Mouse (Mus musculus): ENCODE results near the gene C130050O18Rik. TPM values are rescaled to one million over a fixed set of nuclear protein-coding genes. Genes with fewer than 3 reads are reported as not detected.

The C130050O18Rik gene
- total and polyA plus RNA-seq, 3 experiments, result 0.68 to 1.1 (median 0.98) TPM

DNA sequence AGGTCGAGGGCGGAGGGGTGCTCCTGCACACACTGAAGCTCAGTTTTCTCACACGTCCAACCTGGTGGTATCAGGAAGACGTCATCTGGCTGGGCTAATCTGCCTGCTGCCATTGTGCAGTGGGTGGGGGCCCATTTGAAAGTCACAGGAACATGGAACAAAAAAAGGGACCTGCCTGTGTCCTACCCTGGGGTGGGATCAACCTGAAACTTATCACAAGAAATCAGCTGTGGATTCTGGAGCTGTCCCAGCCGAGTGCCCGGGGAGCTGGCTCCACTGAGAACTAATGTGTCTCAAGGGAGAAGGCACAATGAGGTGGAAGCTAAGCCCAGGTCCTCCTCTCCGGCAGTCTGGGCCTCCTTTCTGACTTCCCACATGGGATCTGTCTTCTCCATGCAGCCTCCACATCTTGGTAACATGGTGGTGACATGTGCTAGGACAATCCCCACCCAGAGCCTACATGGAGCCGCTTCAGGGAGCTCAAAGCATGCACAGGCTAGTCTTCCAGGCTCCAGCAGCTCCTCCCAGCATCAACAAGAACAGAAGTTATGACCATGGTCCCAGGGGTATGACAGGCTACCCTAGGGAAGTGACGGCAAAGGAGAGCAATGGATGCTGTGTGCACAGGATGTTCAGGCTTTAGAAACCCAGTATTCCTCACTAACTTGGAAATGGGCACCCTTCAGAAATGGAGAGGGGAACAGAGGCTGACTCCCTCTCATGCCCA lies 28.9 kb downstream of the C130050O18Rik start:
- H3K36me3 ChIP-seq (ENCODE audit: control insufficient read depth, insufficient read depth, low read length), result no peaks in the 10 kb centered on the region
- peak overlapping the region; percentile 10; the same call in 1 of the 2 replicates for H3K27ac ChIP-seq
- peaks cover 16% of the 10 kb centered on the region for H3K4me1 ChIP-seq (ENCODE audit: control insufficient read depth, insufficient read depth, low read length)
- WGBS, result 55% methylated on average over 9 of the region's 9 CpGs
- TF ChIP-seq CTCF (IDR thresholded peaks at IDR 0.05), result no peak
- no peak for TF ChIP-seq POLR2A (IDR thresholded peaks at IDR 0.05; ENCODE audit: insufficient read depth, low read depth, low read length)
- no peak for TF ChIP-seq EP300 (IDR thresholded peaks at IDR 0.05; ENCODE audit: insufficient read depth, low read depth, low read length)
- no peak for DNase-seq
- no peak overlapping the region for H3K9ac ChIP-seq (ENCODE audit: low read depth, low read length)
- no peaks in the 10 kb centered on the region for H3K27me3 ChIP-seq (ENCODE audit: control insufficient read depth, insufficient read depth, low read length)
- intact Hi-C loops (cut with DNase I), result no loop called here
- H3K4me3 ChIP-seq, result no peak overlapping the region
- H3K79me2 ChIP-seq (replicated peaks; ENCODE audit: control insufficient read depth, insufficient read depth, low read length), result no peaks in the 10 kb centered on the region

DNA sequence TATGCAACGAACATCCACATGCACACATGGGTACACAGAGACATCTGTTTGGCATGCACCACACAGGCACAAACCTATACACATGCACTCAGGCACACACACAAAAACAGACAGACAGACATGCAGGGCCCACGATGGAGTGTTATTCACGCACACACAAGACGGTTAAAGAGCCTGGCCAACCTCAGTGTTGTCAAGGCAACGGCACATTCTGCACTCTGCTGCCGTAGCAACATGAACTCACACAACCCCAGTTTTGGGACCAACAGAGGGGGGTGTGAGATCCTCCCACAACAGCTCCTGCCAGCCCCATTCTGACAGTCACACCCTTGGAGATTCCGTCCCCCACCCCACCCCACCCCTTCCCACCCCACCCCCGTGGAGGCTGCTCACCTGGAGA lies 29.9 kb downstream of the C130050O18Rik start:
- H3K4me1 ChIP-seq (ENCODE audit: control insufficient read depth, insufficient read depth, low read length), result peaks cover 13% of the 10 kb centered on the region
- no peaks in the 10 kb centered on the region for H3K36me3 ChIP-seq (ENCODE audit: control insufficient read depth, insufficient read depth, low read length)
- no peak overlapping the region for H3K4me3 ChIP-seq
- H3K9ac ChIP-seq (ENCODE audit: low read depth, low read length), result no peak overlapping the region
- no peak overlapping the region; the same call in 1 of the 2 replicates for H3K27ac ChIP-seq
- H3K27me3 ChIP-seq (ENCODE audit: control insufficient read depth, insufficient read depth, low read length), result no peaks in the 10 kb centered on the region
- TF ChIP-seq POLR2A (IDR thresholded peaks at IDR 0.05; ENCODE audit: insufficient read depth, low read depth, low read length) (no peak), EP300 (IDR thresholded peaks at IDR 0.05; ENCODE audit: insufficient read depth, low read depth, low read length) (no peak), CTCF (IDR thresholded peaks at IDR 0.05) (no peak)
- intact Hi-C loops (cut with DNase I), result no loop called here
- no peak for DNase-seq
- 73% methylated on average over 8 of the region's 8 CpGs for WGBS
- H3K79me2 ChIP-seq (replicated peaks; ENCODE audit: control insufficient read depth, insufficient read depth, low read length), result no peaks in the 10 kb centered on the region

DNA sequence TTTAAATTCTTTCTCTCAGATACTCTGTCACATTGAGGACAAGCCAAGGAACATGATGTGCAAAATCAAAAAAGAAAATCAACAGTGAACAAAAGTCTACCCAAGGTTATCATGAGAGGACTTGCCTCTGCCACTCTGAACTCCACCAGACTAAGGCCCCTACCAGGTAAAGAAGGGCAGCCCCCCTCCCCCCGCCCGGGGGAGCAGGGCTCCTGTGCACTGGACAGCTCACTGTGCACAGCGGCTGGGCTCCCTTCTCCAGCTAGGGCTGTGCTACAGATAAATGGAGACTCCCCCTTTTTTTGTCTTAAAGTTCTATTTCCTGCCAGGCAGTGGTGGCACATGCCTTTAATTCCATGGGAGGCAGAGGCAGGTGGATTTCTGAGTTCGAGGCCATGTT lies 32.7 kb downstream of the C130050O18Rik start:
- 92% methylated on average over 4 of the region's 4 CpGs for WGBS
- H3K4me1 ChIP-seq (ENCODE audit: control insufficient read depth, insufficient read depth, low read length), result peaks cover 11% of the 10 kb centered on the region
- no peak for DNase-seq
- H3K9ac ChIP-seq (ENCODE audit: low read depth, low read length), result no peak overlapping the region
- no peak overlapping the region for H3K27ac ChIP-seq
- H3K36me3 ChIP-seq (ENCODE audit: control insufficient read depth, insufficient read depth, low read length), result no peaks in the 10 kb centered on the region
- TF ChIP-seq CTCF (IDR thresholded peaks at IDR 0.05), result no peak
- TF ChIP-seq EP300 (IDR thresholded peaks at IDR 0.05; ENCODE audit: insufficient read depth, low read depth, low read length), result no peak
- no peak for TF ChIP-seq POLR2A (IDR thresholded peaks at IDR 0.05; ENCODE audit: insufficient read depth, low read depth, low read length)
- no peaks in the 10 kb centered on the region for H3K79me2 ChIP-seq (replicated peaks; ENCODE audit: control insufficient read depth, insufficient read depth, low read length)
- intact Hi-C loops (cut with DNase I), result no loop called here
- no peak overlapping the region for H3K4me3 ChIP-seq
- H3K27me3 ChIP-seq (ENCODE audit: control insufficient read depth, insufficient read depth, low read length), result no peaks in the 10 kb centered on the region

DNA sequence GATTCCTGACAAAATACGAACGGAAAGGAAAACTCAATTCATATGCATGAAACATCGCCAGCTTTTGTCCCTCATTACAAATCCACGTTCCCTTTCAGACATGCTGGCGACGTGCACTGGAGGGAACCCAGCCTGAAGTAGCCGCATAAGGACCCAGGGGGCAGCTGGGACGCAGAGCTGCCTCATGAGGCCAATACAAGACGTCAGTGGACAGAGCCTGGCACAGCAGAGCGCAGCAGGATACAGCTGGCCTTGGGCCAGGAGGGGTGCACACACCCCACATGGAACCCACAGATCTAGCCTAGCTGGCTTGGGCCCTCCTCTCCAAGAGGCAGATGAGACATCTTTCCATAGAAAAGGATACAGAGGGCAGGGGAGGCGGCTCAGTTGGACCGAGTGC lies 33.4 kb downstream of the C130050O18Rik start:
- no peak for DNase-seq
- H3K27me3 ChIP-seq (ENCODE audit: control insufficient read depth, insufficient read depth, low read length), result no peaks in the 10 kb centered on the region
- H3K9ac ChIP-seq (ENCODE audit: low read depth, low read length), result no peak overlapping the region
- no peak overlapping the region for H3K4me3 ChIP-seq
- WGBS, result 83% methylated on average over 12 of the region's 12 CpGs
- TF ChIP-seq CTCF (IDR thresholded peaks at IDR 0.05) (no peak), POLR2A (IDR thresholded peaks at IDR 0.05; ENCODE audit: insufficient read depth, low read depth, low read length) (no peak), EP300 (IDR thresholded peaks at IDR 0.05; ENCODE audit: insufficient read depth, low read depth, low read length) (no peak)
- intact Hi-C loops (cut with DNase I), result no loop called here
- H3K27ac ChIP-seq, result no peak overlapping the region
- H3K36me3 ChIP-seq (ENCODE audit: control insufficient read depth, insufficient read depth, low read length), result no peaks in the 10 kb centered on the region
- H3K79me2 ChIP-seq (replicated peaks; ENCODE audit: control insufficient read depth, insufficient read depth, low read length), result no peaks in the 10 kb centered on the region
- H3K4me1 ChIP-seq (ENCODE audit: control insufficient read depth, insufficient read depth, low read length), result peaks cover 10% of the 10 kb centered on the region

DNA sequence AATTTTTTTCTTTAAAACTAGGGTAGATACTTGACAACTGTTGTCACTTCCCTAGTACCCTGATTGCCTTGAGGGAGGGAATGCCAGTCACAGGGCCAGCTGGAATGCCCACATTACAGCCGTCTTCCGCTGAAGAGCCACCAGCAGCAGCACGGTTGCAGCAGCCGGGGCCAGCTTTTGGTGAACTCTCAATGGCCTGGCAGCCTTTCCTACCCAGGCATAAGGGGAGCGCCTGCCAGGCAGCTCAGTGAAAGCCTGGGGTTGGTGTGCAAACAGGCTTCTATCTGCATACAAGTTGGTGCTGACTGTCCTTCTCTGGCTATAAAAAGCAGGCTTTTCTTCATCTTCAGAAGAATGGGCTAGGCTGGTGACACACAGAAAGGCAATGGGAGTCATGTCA lies 35.4 kb downstream of the C130050O18Rik start:
- 60% methylated on average over 5 of the region's 5 CpGs for WGBS
- no peaks in the 10 kb centered on the region for H3K36me3 ChIP-seq (ENCODE audit: control insufficient read depth, insufficient read depth, low read length)
- no peaks in the 10 kb centered on the region for H3K79me2 ChIP-seq (replicated peaks; ENCODE audit: control insufficient read depth, insufficient read depth, low read length)
- intact Hi-C loops (cut with DNase I), result no loop called here
- 0 out of 2 replicates have a peak, but pooled peaks cover 3% of the 10 kb centered on the region for H3K4me1 ChIP-seq (ENCODE audit: control insufficient read depth, insufficient read depth, low read length)
- TF ChIP-seq EP300 (IDR thresholded peaks at IDR 0.05; ENCODE audit: insufficient read depth, low read depth, low read length) (no peak), POLR2A (IDR thresholded peaks at IDR 0.05; ENCODE audit: insufficient read depth, low read depth, low read length) (no peak), CTCF (IDR thresholded peaks at IDR 0.05) (no peak)
- H3K27ac ChIP-seq, result peak overlapping the region; percentile 31
- H3K27me3 ChIP-seq (ENCODE audit: control insufficient read depth, insufficient read depth, low read length), result no peaks in the 10 kb centered on the region
- H3K4me3 ChIP-seq, result no peak overlapping the region
- peak in 1 of 2 experiments; percentile 60 for DNase-seq
- no peak overlapping the region for H3K9ac ChIP-seq (ENCODE audit: low read depth, low read length)

DNA sequence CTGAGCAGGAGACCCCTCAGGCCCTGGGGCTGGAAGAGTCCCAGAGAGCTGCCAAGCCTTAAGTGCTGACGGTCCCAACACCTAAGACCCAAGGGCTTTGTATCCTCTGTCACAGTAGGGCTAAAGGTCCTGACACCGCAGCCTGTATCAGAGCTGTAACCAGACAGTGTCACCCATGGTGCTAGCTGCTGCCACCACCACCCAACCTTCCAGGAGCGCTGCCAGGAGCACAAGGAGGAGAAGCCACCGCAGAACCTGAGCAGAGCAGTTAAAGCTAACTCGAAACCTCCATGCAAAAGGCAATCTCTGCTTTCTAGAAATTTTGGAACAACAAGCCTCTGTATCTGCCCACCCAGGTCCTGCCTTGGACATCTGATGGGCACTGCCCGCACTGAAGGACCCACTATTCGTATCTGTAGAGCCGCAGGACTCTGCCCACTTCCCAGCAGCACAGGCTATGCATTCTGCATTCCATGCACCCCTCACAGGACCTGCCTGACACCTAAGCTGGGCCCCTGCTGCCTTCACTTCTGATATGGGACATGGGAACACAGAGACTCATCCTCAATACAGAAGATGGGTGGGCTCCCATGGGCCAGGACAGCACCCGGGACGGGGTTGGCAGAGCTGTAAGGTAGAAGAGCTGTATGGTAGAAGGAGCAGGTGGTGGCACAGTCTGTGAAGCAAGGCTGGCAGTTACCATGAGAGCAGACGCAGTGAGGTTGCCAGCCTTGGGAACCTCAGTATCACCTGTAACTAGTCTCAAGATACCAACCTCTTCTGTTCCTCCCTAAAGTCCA lies 36.0 kb downstream of the C130050O18Rik start:
- TF ChIP-seq POLR2A (IDR thresholded peaks at IDR 0.05; ENCODE audit: insufficient read depth, low read depth, low read length) (no peak), EP300 (IDR thresholded peaks at IDR 0.05; ENCODE audit: insufficient read depth, low read depth, low read length) (no peak), CTCF (IDR thresholded peaks at IDR 0.05) (no peak)
- Histone ChIP-seq H3K9ac (ENCODE audit: low read depth, low read length) (no peak overlapping the region), H3K4me1 (ENCODE audit: control insufficient read depth, insufficient read depth, low read length) (0 out of 2 replicates have a peak, but pooled peaks cover 3% of the 10 kb centered on the region), H3K79me2 (replicated peaks; ENCODE audit: control insufficient read depth, insufficient read depth, low read length) (no peaks in the 10 kb centered on the region), H3K36me3 (ENCODE audit: control insufficient read depth, insufficient read depth, low read length) (no peaks in the 10 kb centered on the region), H3K27me3 (ENCODE audit: control insufficient read depth, insufficient read depth, low read length) (no peaks in the 10 kb centered on the region), H3K27ac (peak overlapping the region; percentile 31), H3K4me3 (no peak overlapping the region)
- intact Hi-C loops (cut with DNase I), result no loop called here
- DNase-seq, result no peak
- 87% methylated on average over 11 of the region's 11 CpGs for WGBS

Data from heart, adult 2 months (tissue).